Mouse (Mus musculus) ovary, postnatal 10 days (tissue): ENCODE measurements around the gene Sgce.

Experiments
- DNase-seq: peaks from one replicate; pipeline ENCODE4 v3.0.0; 2022; ENCODE audit warnings: low spot score

The Sgce gene

GRCm38 (mm10) chr6:4647351-4647750 lies 99.7 kb downstream of the Sgce start:
- DNase-seq, result no peak

GRCm38 (mm10) chr6:4642068-4642467 lies 104.9 kb downstream of the Sgce start:
- DNase-seq, result no peak

- no peak for DNase-seq
Measured at GRCm38 (mm10) chr6:4634804-4635203, 112.2 kb downstream of the Sgce start.

GRCm38 (mm10) chr6:4633189-4633588 lies 113.8 kb downstream of the Sgce start:
- DNase-seq, result no peak

- DNase-seq, result no peak
Measured at GRCm38 (mm10) chr6:4631464-4631863, 115.5 kb downstream of the Sgce start.
